In genomic region chr12:102128081-102128790, GRCm38 (mm10) we compare ENCODE assay signal across 8 mouse cellular contexts. TPM values are rescaled to one million over a fixed set of nuclear protein-coding genes. Genes with fewer than 3 reads are reported as not detected.
DNase-seq lines count a peak whose midpoint lies in the region; ATAC-seq and TF ChIP-seq lines count a peak whose summit lies in the region.

TSS of gene Slc24a4 (plus strand) at chr12:102128733.

- H3K4me3 ChIP-seq in embryonic facial prominence, embryonic 15.5 days (replicated peaks): peak within 1 kb of the TSS; percentile 53
- peak within 1 kb of the TSS; percentile 57 for H3K4me3 ChIP-seq in hindbrain, embryonic 14.5 days (replicated peaks; ENCODE audit: low read length)
- H3K4me3 ChIP-seq in limb, embryonic 13.5 days: peak within 1 kb of the TSS; percentile 60
- peak within 1 kb of the TSS; percentile 56 for H3K4me3 ChIP-seq in midbrain, postnatal 0 days (ENCODE audit: low read depth, low read length)

- H3K36me3 ChIP-seq in embryonic facial prominence, embryonic 15.5 days: no peaks in the 10 kb centered on the region
- no peaks in the 10 kb centered on the region for H3K36me3 ChIP-seq in hindbrain, embryonic 14.5 days (replicated peaks; ENCODE audit: control insufficient read depth, insufficient read depth)
- no peaks in the 10 kb centered on the region for H3K36me3 ChIP-seq in limb, embryonic 13.5 days
- H3K36me3 ChIP-seq in midbrain, postnatal 0 days (ENCODE audit: insufficient read depth, low read length): no peaks in the 10 kb centered on the region

- DNase-seq in adrenal gland, adult 2 months: peak; percentile 19
- no peak for DNase-seq in adrenal gland, adult 18-20 months (ENCODE audit: low spot score in 2 of 2)
- DNase-seq in CD4-positive helper T cell, adult 2 months (ENCODE audit: low read depth, low spot score): peak; percentile 7
- peak; percentile 36 for DNase-seq in hindbrain, embryonic 14.5 days (ENCODE audit: low spot score)
- DNase-seq in midbrain, postnatal 0 days (ENCODE audit: low spot score): no peak
- no peak for DNase-seq in gastrocnemius, postnatal 36 days

- WGBS in embryonic facial prominence, embryonic 15.5 days: 1% methylated on average over 30 of the region's 34 CpGs
- under 1% methylated on average over 28 of the region's 34 CpGs for WGBS in hindbrain, embryonic 14.5 days
- under 1% methylated on average over 31 of the region's 34 CpGs for WGBS in limb, embryonic 13.5 days
- WGBS in midbrain, postnatal 0 days: under 1% methylated on average over 29 of the region's 34 CpGs

- H3K9me3 ChIP-seq in embryonic facial prominence, embryonic 15.5 days (replicated peaks): no peaks in the 10 kb centered on the region
- no peaks in the 10 kb centered on the region for H3K9me3 ChIP-seq in hindbrain, embryonic 14.5 days (ENCODE audit: control insufficient read depth, low read length)
- H3K9me3 ChIP-seq in limb, embryonic 13.5 days: no peaks in the 10 kb centered on the region
- no peaks in the 10 kb centered on the region for H3K9me3 ChIP-seq in midbrain, postnatal 0 days (ENCODE audit: low read length)

- peaks cover 23% of the 10 kb centered on the region for H3K4me1 ChIP-seq in embryonic facial prominence, embryonic 15.5 days
- peaks cover 16% of the 10 kb centered on the region for H3K4me1 ChIP-seq in hindbrain, embryonic 14.5 days (replicated peaks; ENCODE audit: control insufficient read depth, insufficient read depth, low read length)
- H3K4me1 ChIP-seq in limb, embryonic 13.5 days: peaks cover 17% of the 10 kb centered on the region
- H3K4me1 ChIP-seq in midbrain, postnatal 0 days (ENCODE audit: insufficient read depth, low read length): peaks cover 10% of the 10 kb centered on the region; the same call in 1 of the 2 replicates

- peak; percentile 64; the same call in 1 of the 2 replicates for ATAC-seq in embryonic facial prominence, embryonic 15.5 days (ENCODE audit: insufficient number of reproducible peaks, low FRiP score, low TSS enrichment, low read depth)
- ATAC-seq in hindbrain, embryonic 14.5 days (ENCODE audit: low FRiP score): peak; percentile 54; the same call in 1 of the 2 replicates
- ATAC-seq in limb, embryonic 13.5 days (ENCODE audit: low FRiP score, low read depth): peak; percentile 58
- peak; percentile 48 for ATAC-seq in midbrain, postnatal 0 days (ENCODE audit: low FRiP score)

- intact Hi-C loops in gastrocnemius, postnatal 36 days (cut with DNase I): no loop called here

- TF ChIP-seq CTCF in midbrain, postnatal 0 days (IDR thresholded peaks at IDR 0.05): no peak

- H3K27ac ChIP-seq in embryonic facial prominence, embryonic 15.5 days (replicated peaks): no peak within 1 kb of the TSS
- no peak within 1 kb of the TSS for H3K27ac ChIP-seq in hindbrain, embryonic 14.5 days
- no peak within 1 kb of the TSS for H3K27ac ChIP-seq in limb, embryonic 13.5 days
- no peak within 1 kb of the TSS for H3K27ac ChIP-seq in midbrain, postnatal 0 days (ENCODE audit: low read depth, low read length)

- peak within 1 kb of the TSS; percentile 44 for H3K9ac ChIP-seq in embryonic facial prominence, embryonic 15.5 days
- peak within 1 kb of the TSS; percentile 59 for H3K9ac ChIP-seq in hindbrain, embryonic 14.5 days
- peak within 1 kb of the TSS; percentile 73 for H3K9ac ChIP-seq in limb, embryonic 13.5 days
- H3K9ac ChIP-seq in midbrain, postnatal 0 days (replicated peaks; ENCODE audit: low read length, poor library complexity, severe bottlenecking): peak within 1 kb of the TSS; percentile 44

- H3K27me3 ChIP-seq in embryonic facial prominence, embryonic 15.5 days: peaks cover 63% of the 10 kb centered on the region
- peaks cover 59% of the 10 kb centered on the region for H3K27me3 ChIP-seq in hindbrain, embryonic 14.5 days (ENCODE audit: control insufficient read depth, insufficient read depth, low read length)
- H3K27me3 ChIP-seq in limb, embryonic 13.5 days: peaks cover 72% of the 10 kb centered on the region
- H3K27me3 ChIP-seq in midbrain, postnatal 0 days (ENCODE audit: insufficient read depth, low read length): peaks cover 13% of the 10 kb centered on the region

- peak within 1 kb of the TSS; percentile 99 for H3K4me2 ChIP-seq in embryonic facial prominence, embryonic 15.5 days (replicated peaks)
- peak within 1 kb of the TSS; percentile 100 for H3K4me2 ChIP-seq in hindbrain, embryonic 14.5 days (replicated peaks)
- peak within 1 kb of the TSS; percentile 100 for H3K4me2 ChIP-seq in limb, embryonic 13.5 days (replicated peaks)
- peak within 1 kb of the TSS; percentile 96 for H3K4me2 ChIP-seq in midbrain, postnatal 0 days (ENCODE audit: low read depth, low read length, poor library complexity, severe bottlenecking)

RNA-seq across cellular contexts. Expression of gene Slc24a4, which starts in this region (rescaled TPM):
- total RNA-seq in adrenal gland, adult 2 months (2021): under 1 TPM; 0.28 to 0.66 TPM
- polyA plus RNA-seq in adrenal gland, adult 2 months (2012; rRNA removed): 0.27 and 0.51 TPM in 2 replicates
- 1 to 10 TPM in 1 of 2 experiments, under 1 TPM in 1; 0.42 to 1.1 TPM for total RNA-seq in adrenal gland, adult 18-20 months (2021)
- polyA plus RNA-seq in embryonic facial prominence, embryonic 15.5 days (2015; fragmentation: Nextera tagmentation; extraction: Ambion mirVana): 1.2 and 1.5 TPM in 2 replicates
- polyA plus RNA-seq in hindbrain, embryonic 14.5 days (2014; fragmentation: Nextera tagmentation; extraction: Ambion mirVana): 2.4 and 2.5 TPM in 2 replicates
- polyA plus RNA-seq in limb, embryonic 13.5 days (2015; fragmentation: Nextera tagmentation; extraction: Ambion mirVana): 0.82 and 0.85 TPM in 2 replicates
- 5.0 and 5.3 TPM in 2 replicates for total RNA-seq in midbrain, postnatal 0 days (2014; rRNA removed)
- 2.4 and 2.6 TPM in 2 replicates for polyA plus RNA-seq in midbrain, postnatal 0 days (2015; fragmentation: Nextera tagmentation; extraction: Ambion mirVana)
- total RNA-seq in gastrocnemius, postnatal 36 days (2021): not detected

Comparison
In these comparisons a context has a peak if more than half of its experiments do, and no peak if none do; other contexts are left out.
1. Peak in DNase-seq in adrenal gland, adult 2 months; RNA of the gene not detected or under 1 TPM.
2. Peak in ATAC-seq, H3K4me3 ChIP-seq, H3K9ac ChIP-seq and H3K4me2 ChIP-seq in limb, embryonic 13.5 days; RNA of the gene not detected or under 1 TPM.
3. DNase-seq: peak in CD4-positive helper T cell, adult 2 months (single experiment) and hindbrain, embryonic 14.5 days (single experiment); none in adrenal gland, adult 18-20 months (0 of 2), midbrain, postnatal 0 days (single experiment) and gastrocnemius, postnatal 36 days (0 of 2).
4. Peak in every context shown above with its lines, with median percentiles within 50 percentile points of each other: ATAC-seq, H3K4me2 ChIP-seq, H3K4me3 ChIP-seq and H3K9ac ChIP-seq.